Mouse (Mus musculus) thymus, postnatal 4 days (tissue): ENCODE results near the gene Mob3b.

Experiments used
- DNase-seq: peaks from one replicate; pipeline ENCODE4 v3.0.0; 2021

Mob3b gene

DNA sequence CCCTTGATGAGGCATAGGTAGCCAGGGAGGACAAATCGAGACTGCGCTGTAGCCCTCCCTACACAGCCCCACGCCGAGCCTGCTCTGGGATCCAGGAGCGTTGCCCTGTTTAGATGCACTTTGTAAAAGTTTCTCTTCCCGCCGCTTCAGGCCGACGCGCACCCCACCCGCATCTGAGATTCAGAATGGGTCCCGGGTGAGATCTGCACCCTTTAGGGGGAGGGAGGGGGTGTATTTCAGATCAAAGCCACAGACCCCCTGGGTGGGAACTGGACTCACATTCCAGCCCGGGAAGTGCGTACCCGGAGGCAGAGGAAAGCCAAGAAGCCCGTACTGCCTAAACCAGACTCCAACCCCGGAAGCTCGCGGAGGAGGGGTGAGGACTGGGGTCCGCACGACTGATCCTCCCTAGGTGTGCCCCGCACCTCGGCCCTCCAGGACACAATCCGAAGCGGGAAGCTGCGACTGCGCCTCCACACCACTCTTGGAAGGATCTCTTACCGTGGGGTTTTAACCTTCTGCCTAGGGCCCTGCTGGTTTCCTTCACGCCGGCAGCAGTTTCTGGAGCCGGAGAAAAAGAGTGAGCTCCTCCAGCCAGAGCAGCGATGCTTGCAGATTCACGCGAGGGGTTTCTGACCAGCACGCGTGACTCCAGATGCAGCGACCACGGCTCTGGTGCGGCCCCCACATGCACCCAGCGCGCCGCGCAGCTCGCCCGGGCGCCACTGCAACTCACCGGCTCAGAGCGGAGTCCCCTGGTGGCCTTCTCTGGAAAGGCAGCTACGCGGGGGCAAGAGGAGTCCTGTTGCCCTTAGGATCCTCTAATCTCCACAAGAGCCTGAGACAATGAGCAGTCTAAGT is at the start of gene Mob3b:
Gene Mob3b (minus strand): TSS at position 734 of the 861 bp plus-strand sequence.
- DNase-seq, result peak; percentile 95

DNA sequence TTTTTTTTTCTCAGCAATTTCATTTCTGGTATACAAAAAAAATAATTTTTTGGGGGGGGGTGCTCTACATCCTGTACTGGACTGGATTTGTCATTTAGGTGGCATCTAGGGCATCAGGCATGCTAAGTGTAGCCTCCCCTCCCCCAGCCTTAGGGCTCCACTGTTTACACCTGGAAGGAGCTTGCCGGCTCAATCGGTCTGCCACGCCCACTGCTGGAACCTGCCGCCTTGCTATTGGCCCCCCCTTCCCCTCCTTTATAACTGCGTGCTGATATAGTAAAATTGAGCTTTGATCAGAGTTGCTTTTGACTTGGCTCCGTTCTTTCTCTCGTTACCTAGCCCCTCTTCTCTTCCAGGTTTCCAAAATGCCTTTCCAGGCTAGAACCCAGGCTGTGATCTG is 47.4 kb upstream of the Mob3b start:
- no peak for DNase-seq

GRCm38 (mm10) chr4:35203724-35204123 is 46.4 kb upstream of the Mob3b start:
- no peak for DNase-seq

DNA sequence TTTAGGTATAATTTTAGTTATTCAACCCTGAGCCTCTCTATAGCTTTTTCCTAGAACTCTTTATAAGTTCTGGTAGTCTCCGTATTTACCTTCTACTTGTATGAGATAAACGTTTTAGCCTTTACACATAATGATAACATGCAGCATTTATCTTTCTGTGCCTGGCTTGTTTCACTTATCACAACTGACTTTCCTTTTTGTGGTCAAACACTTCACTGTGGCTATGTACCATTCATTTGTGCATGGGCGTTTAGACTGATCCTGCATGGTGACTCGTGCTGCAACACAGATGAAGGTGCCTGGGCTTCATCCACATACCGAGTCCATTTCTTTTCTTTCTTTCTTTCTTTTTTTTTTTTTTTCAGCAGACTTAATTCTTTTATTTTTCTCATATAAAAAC is 44.4 kb upstream of the Mob3b start:
- DNase-seq, result no peak

DNA sequence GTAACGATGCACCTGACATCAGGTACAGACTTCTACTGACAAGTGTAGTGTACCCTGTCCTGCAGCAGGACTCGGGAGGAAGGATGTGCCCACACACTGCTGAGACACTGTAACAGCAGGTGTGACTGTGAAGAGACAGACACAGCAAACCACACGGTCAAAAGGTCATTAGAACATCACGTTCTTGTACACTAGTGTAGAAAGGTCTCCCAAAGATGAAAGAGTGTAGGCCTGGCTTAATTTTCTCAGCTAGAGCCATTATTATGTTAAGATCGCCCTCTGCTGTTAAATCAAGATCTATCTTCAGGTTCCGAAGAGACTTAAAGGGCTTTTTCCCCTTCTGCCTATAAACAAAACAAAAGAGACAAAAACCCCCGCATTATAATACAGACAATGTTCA is 35.4 kb upstream of the Mob3b start:
- no peak for DNase-seq

GRCm38 (mm10) chr4:35189794-35190193 is 32.5 kb upstream of the Mob3b start:
- no peak for DNase-seq

DNA sequence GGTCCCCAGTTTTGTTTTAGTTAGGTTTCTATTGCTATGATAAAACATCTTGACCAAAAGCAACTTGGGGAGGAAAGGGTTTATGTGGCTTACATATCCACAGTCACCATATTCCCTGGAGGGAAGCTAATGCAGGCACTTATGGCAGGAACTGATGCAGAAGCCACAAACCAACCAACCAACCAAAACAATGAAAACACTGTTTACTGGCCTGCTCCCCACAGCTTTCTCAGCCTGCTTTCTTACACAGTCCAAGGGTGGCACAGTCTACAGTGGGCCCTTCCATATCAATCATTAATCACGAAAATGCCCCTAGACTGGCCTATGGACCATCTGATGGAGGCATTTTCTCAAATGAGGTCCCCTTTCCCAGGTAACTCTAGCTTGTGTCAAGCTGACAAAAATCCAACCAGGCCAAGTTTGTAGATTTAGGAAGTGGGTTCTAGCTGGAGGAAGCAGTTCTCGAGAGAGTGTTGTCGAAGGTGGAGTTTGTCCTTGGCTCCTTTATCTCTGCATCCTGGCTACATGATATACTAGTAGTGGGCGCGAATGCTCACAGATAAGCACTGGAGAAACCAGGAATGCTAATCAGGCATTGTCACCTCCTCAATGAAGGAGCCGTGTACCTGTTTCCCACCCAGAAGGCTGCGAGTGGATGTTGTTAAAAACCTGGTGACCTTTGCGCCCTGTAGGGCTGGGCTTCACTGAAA is 30.5 kb upstream of the Mob3b start:
- DNase-seq, result no peak

- DNase-seq, result no peak
These were observed 20.8 kb upstream of the Mob3b start for GRCm38 (mm10) chr4:35177926-35178645.

- DNase-seq, result no peak
These were observed 18.3 kb upstream of the Mob3b start for GRCm38 (mm10) chr4:35175566-35175965.

GRCm38 (mm10) chr4:35173551-35173950 is 16.3 kb upstream of the Mob3b start:
- DNase-seq, result no peak

GRCm38 (mm10) chr4:35172471-35172870 is 15.2 kb upstream of the Mob3b start:
- no peak for DNase-seq

DNA sequence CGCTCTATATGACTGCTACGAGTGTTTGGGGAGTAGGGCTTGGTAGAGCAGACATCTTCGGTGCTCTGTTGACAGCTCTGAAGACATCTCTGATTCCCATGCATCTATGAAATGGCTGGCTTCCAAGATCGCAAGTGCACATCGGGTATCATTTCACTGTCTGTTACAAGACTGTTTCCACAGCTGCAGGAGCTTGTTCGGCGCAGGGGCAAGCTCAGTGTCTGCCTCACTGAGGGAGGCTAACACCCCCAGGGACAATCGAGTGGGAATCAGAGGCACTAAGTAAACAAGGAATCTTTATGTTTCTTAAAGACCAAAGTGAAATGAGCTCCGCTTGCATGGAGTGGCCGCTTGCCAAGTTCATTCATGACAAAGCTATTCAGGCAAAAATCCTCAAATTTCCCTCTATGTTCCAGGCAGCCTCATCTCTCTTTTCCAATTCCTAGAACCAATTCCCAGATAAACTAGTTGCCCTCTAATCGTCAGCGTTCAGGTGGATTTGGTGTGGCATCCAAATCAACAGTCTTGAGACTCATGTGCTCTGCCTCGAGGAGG is 12.4 kb upstream of the Mob3b start:
- no peak for DNase-seq

- no peak for DNase-seq
These were observed 10.6 kb upstream of the Mob3b start for GRCm38 (mm10) chr4:35167855-35168254.

DNA sequence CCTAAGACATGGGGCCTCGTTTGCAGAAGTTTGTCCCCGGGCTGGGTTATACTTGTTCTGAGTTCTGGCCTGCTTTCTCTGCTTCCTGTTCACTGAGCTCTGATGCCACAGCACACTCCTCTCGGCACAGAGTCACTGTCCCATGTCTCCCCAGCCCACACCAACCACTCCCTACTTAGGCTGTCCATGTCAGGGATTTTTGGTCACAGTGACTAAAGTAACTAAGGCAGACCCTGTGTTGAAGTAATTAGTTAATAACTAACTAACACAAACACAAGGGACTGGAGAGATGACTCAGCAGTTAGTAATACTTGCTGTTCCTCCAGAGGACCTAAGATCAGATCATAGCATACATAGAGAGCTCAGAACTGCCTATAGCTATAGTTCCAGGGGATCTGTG is 8.7 kb upstream of the Mob3b start:
- no peak for DNase-seq

DNA sequence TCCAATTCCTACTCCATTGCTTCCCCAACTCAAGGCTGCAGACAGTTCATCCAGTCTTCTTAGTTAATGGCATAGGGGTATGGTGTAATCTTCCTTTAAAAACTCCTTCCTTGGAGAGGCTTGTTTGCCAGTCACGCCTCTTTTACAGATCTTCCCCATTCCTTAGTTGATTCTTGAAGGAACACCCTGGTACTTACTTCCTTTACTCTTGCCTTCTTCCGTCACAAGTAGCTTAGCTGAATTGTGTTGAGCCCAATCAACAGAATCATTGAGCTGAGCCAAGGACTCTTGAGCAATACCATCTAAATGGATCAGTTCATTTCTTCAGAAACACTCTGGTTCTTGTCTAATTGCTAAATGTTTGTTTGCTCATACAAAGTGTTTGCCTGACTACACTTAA is 8.0 kb upstream of the Mob3b start:
- DNase-seq, result no peak

DNA sequence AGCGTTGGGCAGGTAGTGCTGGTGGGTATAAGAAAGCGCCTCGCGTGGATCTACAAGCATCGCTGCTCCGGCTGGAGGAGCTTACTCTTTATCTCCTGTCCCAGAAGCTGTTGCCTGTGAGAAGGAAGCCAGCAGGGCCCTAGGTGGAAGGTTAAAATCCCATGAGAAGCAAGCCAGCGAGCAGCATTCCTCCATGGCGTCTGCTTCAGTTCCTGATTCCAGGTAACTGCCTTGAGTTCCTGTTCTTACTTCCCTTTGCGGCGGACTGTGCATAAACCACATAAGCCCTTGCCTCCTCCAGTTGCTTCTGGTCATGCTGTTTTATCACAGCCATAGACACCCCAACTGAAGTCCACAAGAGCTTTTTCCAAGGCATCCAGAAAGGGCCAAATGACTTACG is 531 bp upstream of the Mob3b start:
- DNase-seq, result no peak

DNA sequence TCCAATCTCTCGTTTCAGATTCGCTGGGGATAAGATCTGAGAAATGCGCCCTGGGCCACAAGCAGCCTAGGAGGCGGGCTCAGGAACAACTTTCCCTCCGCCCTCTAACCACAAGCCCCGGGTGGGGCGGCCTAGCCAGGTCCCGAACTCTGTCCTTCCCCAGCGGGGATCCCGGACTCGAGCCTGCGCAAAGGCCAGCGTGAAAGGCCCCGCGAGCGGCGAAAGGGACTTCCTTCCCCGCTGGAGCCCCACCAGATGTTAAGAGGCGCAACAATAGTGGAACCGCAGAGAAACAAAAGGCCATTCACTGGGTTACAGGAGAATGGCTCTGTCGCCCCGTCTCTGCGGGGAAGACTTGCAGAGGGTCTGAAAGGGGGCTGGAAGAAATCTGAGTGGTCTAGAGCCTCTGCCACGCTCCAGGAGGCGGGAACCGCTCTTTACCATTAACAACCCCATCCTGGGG is 1.1 kb downstream of the Mob3b start:
- DNase-seq, result peak; percentile 73

GRCm38 (mm10) chr4:35155132-35155922 is 2.0 kb downstream of the Mob3b start:
- peak; percentile 75 for DNase-seq

DNA sequence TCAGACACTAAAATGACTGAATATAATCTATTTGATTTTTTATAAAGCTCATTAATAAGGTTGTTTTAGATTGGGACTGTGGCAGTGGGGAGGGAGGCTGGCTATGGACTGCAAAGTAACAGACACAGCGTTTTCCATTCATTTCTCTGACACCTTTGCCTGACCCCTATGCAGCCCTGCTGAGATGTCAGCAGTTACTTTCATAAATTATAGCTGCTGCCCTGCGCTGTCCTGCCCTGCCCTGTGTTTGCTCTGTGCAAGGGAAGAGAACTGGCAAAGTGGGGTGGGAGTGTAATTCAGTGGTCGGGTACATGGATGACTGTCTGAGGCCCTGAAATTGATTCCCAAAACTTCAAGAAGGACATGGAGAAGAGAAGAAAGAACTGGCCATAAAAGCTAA is 3.2 kb downstream of the Mob3b start:
- DNase-seq, result no peak

DNA sequence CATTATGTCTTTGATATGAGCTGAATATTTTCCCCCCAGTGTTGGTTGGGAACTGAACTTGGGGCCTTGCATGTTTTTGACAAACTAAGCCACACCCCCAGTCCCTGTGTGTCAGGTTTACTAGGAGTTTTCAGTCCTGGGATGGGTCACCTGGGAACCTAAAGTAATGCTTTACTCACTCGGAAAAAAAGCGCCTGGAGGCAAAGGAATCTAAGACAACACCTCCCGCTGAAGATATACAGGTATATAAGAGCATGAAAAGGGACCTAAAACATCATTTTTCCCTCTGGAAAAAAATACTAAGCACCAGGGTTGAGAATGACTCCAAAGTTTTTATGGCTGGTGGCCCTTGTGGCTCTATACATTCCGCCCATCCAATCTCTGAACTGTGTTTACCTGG is 5.5 kb downstream of the Mob3b start, which contains the start of gene Ifnk:
Gene Ifnk (plus strand): TSS at position 301 of the 400 bp plus-strand sequence.
- DNase-seq, result no peak

DNA sequence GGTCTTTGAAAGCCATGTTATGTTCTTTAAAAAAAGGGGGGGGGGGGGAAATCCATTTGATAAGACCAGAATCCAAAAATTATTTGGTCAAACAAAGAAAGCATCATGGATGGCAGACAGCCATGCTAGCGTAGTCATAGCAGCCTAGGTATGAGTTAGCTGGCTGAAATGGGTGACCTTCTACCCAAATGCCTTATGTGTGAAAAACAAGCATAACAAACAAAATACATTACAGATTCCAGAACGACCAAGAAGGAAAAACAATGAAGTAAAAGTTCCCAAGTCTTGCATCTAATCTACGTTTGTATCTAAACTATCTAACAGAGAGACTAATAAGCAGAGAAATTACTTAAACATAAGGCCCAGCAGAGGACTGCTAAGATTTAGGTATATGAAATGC is 6.6 kb downstream of the Mob3b start:
- no peak for DNase-seq

GRCm38 (mm10) chr4:35148326-35148725 is 9.0 kb downstream of the Mob3b start:
- no peak for DNase-seq
